Mouse (Mus musculus): Measurements from ENCODE around the gene Dgkb. TPM values are rescaled to one million over a fixed set of nuclear protein-coding genes. Genes with fewer than 3 reads are reported as not detected.

Gene Dgkb
- polyA plus RNA-seq, 1 experiment = 1.1 TPM

GRCm38 (mm10) chr12:38608104-38608503 is 790.6 kb downstream of the Dgkb start:
- Histone ChIP-seq H3K27me3 (ENCODE audit: control insufficient read depth, insufficient read depth, low read length) (no peaks in the 10 kb centered on the region), H3K4me1 (ENCODE audit: control insufficient read depth, insufficient read depth, insufficient read length, low read length) (no peaks in the 10 kb centered on the region), H3K36me3 (ENCODE audit: control insufficient read depth, insufficient read depth, low read length) (no peaks in the 10 kb centered on the region), H3K27ac (ENCODE audit: insufficient read depth, low read depth, low read length) (no peak overlapping the region), H3K4me3 (ENCODE audit: low read depth, low read length) (no peak overlapping the region)
- 63% methylated on average over 1 of the region's 1 CpGs for WGBS
- TF ChIP-seq CTCF (IDR thresholded peaks at IDR 0.05; ENCODE audit: extremely low read depth, insufficient read length, insufficient replicate concordance, low read depth, low read length) = no peak
- TF ChIP-seq POLR2A (IDR thresholded peaks at IDR 0.05; ENCODE audit: low read depth, low read length) = no peak

- TF ChIP-seq CTCF (IDR thresholded peaks at IDR 0.05; ENCODE audit: extremely low read depth, insufficient read length, insufficient replicate concordance, low read depth, low read length) (no peak), POLR2A (IDR thresholded peaks at IDR 0.05; ENCODE audit: low read depth, low read length) (no peak)
- Histone ChIP-seq H3K4me1 (ENCODE audit: control insufficient read depth, insufficient read depth, insufficient read length, low read length) (no peaks in the 10 kb centered on the region), H3K27ac (ENCODE audit: insufficient read depth, low read depth, low read length) (no peak overlapping the region), H3K27me3 (ENCODE audit: control insufficient read depth, insufficient read depth, low read length) (no peaks in the 10 kb centered on the region), H3K4me3 (ENCODE audit: low read depth, low read length) (no peak overlapping the region), H3K36me3 (ENCODE audit: control insufficient read depth, insufficient read depth, low read length) (no peaks in the 10 kb centered on the region)
- 41% methylated on average over 3 of the region's 3 CpGs for WGBS
Measured at GRCm38 (mm10) chr12:38668265-38668664, 850.7 kb downstream of the Dgkb start.

All from small intestine, adult 2 months (tissue).